Mouse (Mus musculus) heart, embryonic 15.5 days (tissue): ENCODE data around the gene Lrrc4c. TPM values are rescaled to one million over a fixed set of nuclear protein-coding genes. Genes with fewer than 3 reads are reported as not detected.

ENCODE experiments used
- ATAC-seq: fragments of 200-750 bp; cut with Nextera tagmentation; replicated peaks from 2 replicates; pipeline ENCODE4 v1.8.0; 2017; ENCODE audit warnings: low read depth, moderate TSS enrichment; ENCODE audit not compliant: insufficient number of reproducible peaks, insufficient read depth, low FRiP score
- H3K27ac ChIP-seq: fragments of 300-500 bp; sonication (generic); 2 replicates; pipeline ENCODE4 v1.5.1; 2015; ENCODE audit warnings: mild to moderate bottlenecking, inconsistent platforms
- H3K27me3 ChIP-seq: fragments of 300-500 bp; sonication (generic); 2 replicates; pipeline ENCODE4 v1.6.1; 2015; ENCODE audit warnings: inconsistent platforms
- H3K36me3 ChIP-seq: fragments of 300-500 bp; sonication (generic); 2 replicates; pipeline ENCODE4 v1.6.1; 2015; ENCODE audit warnings: mild to moderate bottlenecking, inconsistent platforms
- H3K4me1 ChIP-seq: fragments of 300-500 bp; sonication (generic); replicated peaks from 2 replicates; pipeline ENCODE4 v1.6.1; 2015; ENCODE audit warnings: inconsistent platforms
- H3K4me2 ChIP-seq: fragments of 300-500 bp; sonication (generic); 2 replicates; pipeline ENCODE4 v1.6.1; 2015; ENCODE audit warnings: inconsistent platforms, mild to moderate bottlenecking, moderate library complexity
- H3K4me3 ChIP-seq: fragments of 300-500 bp; sonication (generic); 2 replicates; pipeline ENCODE4 v1.5.1; 2015; ENCODE audit warnings: mild to moderate bottlenecking, inconsistent platforms
- H3K9ac ChIP-seq: fragments of 300-500 bp; sonication (generic); 2 replicates; pipeline ENCODE4 v1.6.1; 2015; ENCODE audit warnings: mild to moderate bottlenecking, inconsistent platforms
- H3K9me3 ChIP-seq: fragments of 300-500 bp; sonication (generic); replicated peaks from 2 replicates; pipeline ENCODE4 v1.6.1; 2016; ENCODE audit warnings: inconsistent platforms
- WGBS: fragments of 180-500 bp; shearing (Covaris S2); methylation state at CpG from one replicate; pipeline ENCODE4 v1.1.7; 2015; ENCODE audit warnings: mixed read lengths; 5-methylcytosine and 5-hydroxymethylcytosine counted together
- polyA plus RNA-seq: library from polyadenylated mRNA; unstranded; fragments of >200 nt; fragmentation: Nextera tagmentation; extraction: Ambion mirVana; gene quantifications from 2 replicates; pipeline ENCODE4 v1.2.1, GENCODE M21; 2015

Lrrc4c gene
- polyA plus RNA-seq, 1 experiment from 2014 or later: 1.2 TPM

GRCm38 (mm10) chr2:97564509-97564908 is 1246.5 kb downstream of the Lrrc4c start:
- H3K36me3 ChIP-seq: no peaks in the 10 kb centered on the region
- no peak for ATAC-seq
- no peak overlapping the region for H3K27ac ChIP-seq
- no peak overlapping the region for H3K4me2 ChIP-seq
- no peak overlapping the region for H3K4me3 ChIP-seq
- H3K9ac ChIP-seq: no peak overlapping the region
- 46% methylated on average over 2 of the region's 2 CpGs for WGBS
- H3K9me3 ChIP-seq: no peaks in the 10 kb centered on the region
- no peaks in the 10 kb centered on the region for H3K4me1 ChIP-seq
- H3K27me3 ChIP-seq: no peaks in the 10 kb centered on the region

DNA sequence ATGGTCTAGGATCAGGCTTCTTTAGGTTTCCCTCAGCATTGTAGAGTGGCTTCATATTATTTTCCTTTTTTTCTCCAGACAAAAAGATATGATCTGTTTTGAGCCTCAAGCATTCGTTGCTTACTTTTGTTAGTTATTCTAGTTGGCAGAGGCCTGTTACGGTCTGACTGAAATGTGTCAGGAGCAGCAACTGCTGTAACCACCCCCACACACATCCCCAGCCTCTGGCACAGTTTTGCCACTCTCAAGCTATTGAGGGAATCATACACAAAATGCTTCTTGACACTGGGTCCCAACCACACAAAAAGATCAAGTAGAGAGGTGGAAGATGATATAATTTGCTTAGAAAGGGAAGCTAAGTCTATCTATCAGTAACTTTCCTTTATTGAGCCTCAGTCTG is 1251.0 kb downstream of the Lrrc4c start:
- no peak overlapping the region for H3K4me3 ChIP-seq
- H3K36me3 ChIP-seq: no peaks in the 10 kb centered on the region
- no peak overlapping the region for H3K9ac ChIP-seq
- H3K27ac ChIP-seq: no peak overlapping the region
- 83% methylated on average over 2 of the region's 2 CpGs for WGBS
- no peak for ATAC-seq
- no peaks in the 10 kb centered on the region for H3K9me3 ChIP-seq
- H3K4me1 ChIP-seq: no peaks in the 10 kb centered on the region
- H3K27me3 ChIP-seq: no peaks in the 10 kb centered on the region
- no peak overlapping the region for H3K4me2 ChIP-seq

DNA sequence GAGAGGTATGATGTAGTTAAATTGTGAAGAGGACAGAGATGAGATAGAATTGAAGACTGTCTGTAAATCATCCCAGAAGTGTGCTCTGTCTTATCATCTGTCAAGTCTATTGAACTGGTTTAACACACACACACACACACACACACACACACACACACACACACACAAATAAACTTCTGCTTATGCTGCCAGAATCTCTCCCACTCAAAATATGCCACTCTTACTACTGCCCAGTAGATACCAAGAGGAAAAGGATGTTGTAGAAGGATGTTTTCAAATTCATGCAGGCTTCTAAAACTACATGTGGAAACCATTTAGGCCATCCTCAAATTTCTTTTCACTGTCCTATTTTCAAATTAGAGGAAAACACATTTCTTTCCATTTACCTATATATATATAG is 1257.0 kb downstream of the Lrrc4c start:
- H3K27me3 ChIP-seq: no peaks in the 10 kb centered on the region
- no peak for ATAC-seq
- no peaks in the 10 kb centered on the region for H3K4me1 ChIP-seq
- no peak overlapping the region for H3K27ac ChIP-seq
- H3K9ac ChIP-seq: no peak overlapping the region
- H3K36me3 ChIP-seq: no peaks in the 10 kb centered on the region
- no peak overlapping the region for H3K4me3 ChIP-seq
- H3K4me2 ChIP-seq: no peak overlapping the region
- H3K9me3 ChIP-seq: no peaks in the 10 kb centered on the region

- ATAC-seq: no peak
- Histone ChIP-seq H3K9ac (no peak overlapping the region), H3K36me3 (no peaks in the 10 kb centered on the region), H3K27ac (no peak overlapping the region), H3K4me3 (no peak overlapping the region), H3K4me2 (no peak overlapping the region), H3K27me3 (no peaks in the 10 kb centered on the region), H3K4me1 (no peaks in the 10 kb centered on the region), H3K9me3 (no peaks in the 10 kb centered on the region)
- 66% methylated on average over 2 of the region's 2 CpGs for WGBS
Observed at GRCm38 (mm10) chr2:97581132-97581531, 1263.2 kb downstream of the Lrrc4c start.

DNA sequence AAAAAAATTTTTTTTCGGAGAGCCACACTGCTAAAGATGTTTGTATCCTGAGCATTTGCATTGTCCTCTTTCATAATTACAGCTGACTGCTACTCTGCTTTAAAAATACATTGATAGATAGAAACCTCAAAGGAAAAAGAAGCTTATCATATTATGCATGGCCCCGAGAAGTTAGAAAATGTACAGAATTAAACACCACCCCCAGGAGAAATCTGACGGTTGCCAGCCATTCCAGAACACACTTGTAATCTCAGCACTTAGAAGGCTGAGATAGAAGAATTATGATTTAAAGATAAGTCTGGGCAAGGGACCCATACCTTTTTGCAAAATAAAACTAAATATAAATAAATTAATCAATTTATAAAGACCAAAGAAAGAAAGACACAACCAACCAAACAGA is 1268.4 kb downstream of the Lrrc4c start:
- Histone ChIP-seq H3K36me3 (no peaks in the 10 kb centered on the region), H3K9me3 (no peaks in the 10 kb centered on the region), H3K4me3 (no peak overlapping the region), H3K9ac (no peak overlapping the region), H3K4me2 (no peak overlapping the region), H3K27ac (no peak overlapping the region), H3K27me3 (no peaks in the 10 kb centered on the region), H3K4me1 (no peaks in the 10 kb centered on the region)
- no peak for ATAC-seq
- 70% methylated on average over 3 of the region's 3 CpGs for WGBS

GRCm38 (mm10) chr2:97590563-97590962 is 1272.6 kb downstream of the Lrrc4c start:
- no peak for ATAC-seq
- Histone ChIP-seq H3K27me3 (no peaks in the 10 kb centered on the region), H3K9me3 (no peaks in the 10 kb centered on the region), H3K9ac (no peak overlapping the region), H3K4me3 (no peak overlapping the region), H3K4me1 (no peaks in the 10 kb centered on the region), H3K36me3 (no peaks in the 10 kb centered on the region), H3K4me2 (no peak overlapping the region), H3K27ac (no peak overlapping the region)
- WGBS: 83% methylated on average over 3 of the region's 3 CpGs

GRCm38 (mm10) chr2:97604182-97604581 is 1286.2 kb downstream of the Lrrc4c start:
- no peak for ATAC-seq
- H3K36me3 ChIP-seq: no peaks in the 10 kb centered on the region
- 57% methylated on average over 3 of the region's 3 CpGs for WGBS

DNA sequence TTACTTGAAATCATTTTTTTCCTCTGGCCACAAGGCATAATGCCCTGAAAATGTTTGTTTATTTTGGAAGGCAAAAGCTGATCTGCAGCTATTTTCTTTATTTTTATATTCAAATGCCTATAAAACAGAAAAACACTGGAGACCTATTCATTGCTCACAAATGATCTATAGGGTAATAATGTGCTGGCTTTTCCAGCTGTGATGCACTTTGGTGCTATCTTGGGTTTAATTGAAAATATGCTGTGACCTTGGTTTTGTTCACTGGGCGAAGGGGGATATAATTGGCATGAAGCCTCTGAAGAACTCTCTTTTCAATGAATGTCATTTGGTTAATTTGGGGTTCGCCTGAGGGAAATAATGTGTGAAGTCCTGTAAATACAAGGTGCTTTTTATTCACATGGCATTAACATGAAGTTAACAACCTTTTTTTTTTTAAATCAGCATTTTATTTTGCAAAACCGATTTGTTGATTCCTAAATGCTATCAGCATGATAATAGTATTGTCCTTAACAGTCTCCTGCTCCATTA is 1286.8 kb downstream of the Lrrc4c start:
- Histone ChIP-seq H3K4me1 (no peaks in the 10 kb centered on the region), H3K9me3 (no peaks in the 10 kb centered on the region), H3K27me3 (no peaks in the 10 kb centered on the region), H3K27ac (no peak overlapping the region), H3K36me3 (no peaks in the 10 kb centered on the region), H3K9ac (no peak overlapping the region), H3K4me2 (no peak overlapping the region), H3K4me3 (no peak overlapping the region)
- 62% methylated on average over 3 of the region's 3 CpGs for WGBS
- ATAC-seq: no peak

More at GRCm38 (mm10) chr2:97604182-97604581, 1286.2 kb downstream of the Lrrc4c start:
- H3K27ac ChIP-seq: no peak overlapping the region
- no peak overlapping the region for H3K9ac ChIP-seq
- no peaks in the 10 kb centered on the region for H3K27me3 ChIP-seq
- H3K4me3 ChIP-seq: no peak overlapping the region
- H3K9me3 ChIP-seq: no peaks in the 10 kb centered on the region
- H3K4me1 ChIP-seq: no peaks in the 10 kb centered on the region
- no peak overlapping the region for H3K4me2 ChIP-seq

GRCm38 (mm10) chr2:97609436-97609835 is 1291.5 kb downstream of the Lrrc4c start:
- Histone ChIP-seq H3K27me3 (no peaks in the 10 kb centered on the region), H3K4me2 (no peak overlapping the region), H3K27ac (no peak overlapping the region), H3K9me3 (no peaks in the 10 kb centered on the region), H3K4me3 (no peak overlapping the region), H3K9ac (no peak overlapping the region), H3K4me1 (no peaks in the 10 kb centered on the region), H3K36me3 (no peaks in the 10 kb centered on the region)
- ATAC-seq: no peak

DNA sequence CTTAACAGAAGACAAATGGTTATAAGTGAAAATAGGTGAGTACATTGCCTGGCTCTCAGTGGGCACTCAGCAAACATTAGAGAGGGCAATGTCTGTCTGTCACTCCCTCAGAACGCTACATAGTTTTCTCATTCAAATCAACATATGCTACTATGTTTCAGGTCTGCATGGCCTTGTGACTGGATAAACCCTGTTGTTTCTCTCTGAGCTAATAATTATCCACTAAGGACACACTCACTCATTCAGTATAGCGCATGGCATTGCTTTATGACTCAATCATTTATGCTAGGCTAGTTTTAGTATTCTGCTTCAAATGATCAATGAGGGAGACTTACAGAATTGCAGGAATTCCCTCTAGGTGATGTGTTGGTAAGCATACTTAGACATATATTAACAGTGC is 1292.6 kb downstream of the Lrrc4c start:
- WGBS: 84% methylated on average over 2 of the region's 2 CpGs
- H3K36me3 ChIP-seq: no peaks in the 10 kb centered on the region

DNA sequence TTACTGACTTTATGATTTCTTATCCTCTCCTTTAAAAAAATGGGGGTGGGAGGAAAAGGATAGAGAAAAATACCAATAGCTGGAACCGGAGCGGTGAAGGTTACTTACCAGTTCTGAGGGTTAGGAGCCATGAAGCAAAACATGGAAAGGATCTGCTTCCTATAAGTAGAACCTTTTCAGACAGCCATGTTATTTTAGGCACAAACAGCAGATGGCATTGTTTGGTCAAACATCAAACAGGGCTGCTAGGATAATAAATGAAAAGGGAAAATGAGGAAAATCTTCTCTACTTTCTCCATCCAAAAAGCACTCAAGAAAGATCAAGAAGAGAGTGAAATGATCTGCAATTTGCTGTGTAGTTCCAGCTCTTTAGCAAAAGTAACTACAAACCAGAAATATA is 1296.8 kb downstream of the Lrrc4c start:
- ATAC-seq: no peak
- H3K4me1 ChIP-seq: no peaks in the 10 kb centered on the region

More for the DNA sequence above, 1292.6 kb downstream of the Lrrc4c start:
- H3K9ac ChIP-seq: no peak overlapping the region
- no peak overlapping the region for H3K4me2 ChIP-seq
- H3K4me1 ChIP-seq: no peaks in the 10 kb centered on the region
- no peak overlapping the region for H3K27ac ChIP-seq
- ATAC-seq: no peak
- no peak overlapping the region for H3K4me3 ChIP-seq
- no peaks in the 10 kb centered on the region for H3K27me3 ChIP-seq
- no peaks in the 10 kb centered on the region for H3K9me3 ChIP-seq

DNA sequence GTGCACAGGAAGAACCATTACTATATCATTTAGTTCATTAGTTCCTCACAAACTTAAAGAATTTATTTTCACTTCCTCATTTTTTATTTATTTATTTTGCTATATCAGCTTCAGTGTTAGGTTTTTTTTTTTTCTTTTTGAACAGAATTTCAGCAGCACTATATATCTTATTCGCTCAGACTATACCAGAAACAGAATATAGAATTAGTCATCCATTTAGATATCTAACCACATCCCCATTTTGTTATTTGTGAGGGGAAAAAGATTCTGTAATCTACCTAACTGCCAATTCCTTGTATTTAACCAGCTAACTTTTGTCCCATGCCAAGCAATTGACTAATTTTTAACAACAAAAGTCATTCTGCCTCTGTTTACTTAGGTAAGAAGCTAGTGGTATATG is 1300.6 kb downstream of the Lrrc4c start:
- 68% methylated on average over 1 of the region's 1 CpGs for WGBS
- Histone ChIP-seq H3K4me3 (no peak overlapping the region), H3K9me3 (no peaks in the 10 kb centered on the region), H3K27me3 (no peaks in the 10 kb centered on the region), H3K36me3 (no peaks in the 10 kb centered on the region), H3K4me1 (no peaks in the 10 kb centered on the region), H3K27ac (no peak overlapping the region), H3K9ac (no peak overlapping the region), H3K4me2 (no peak overlapping the region)
- no peak for ATAC-seq

More for the DNA sequence above, 1296.8 kb downstream of the Lrrc4c start:
- H3K9me3 ChIP-seq: no peaks in the 10 kb centered on the region
- H3K9ac ChIP-seq: no peak overlapping the region
- no peak overlapping the region for H3K4me2 ChIP-seq
- no peak overlapping the region for H3K4me3 ChIP-seq
- H3K27ac ChIP-seq: no peak overlapping the region
- no peaks in the 10 kb centered on the region for H3K36me3 ChIP-seq
- 76% methylated on average over 2 of the region's 2 CpGs for WGBS
- no peaks in the 10 kb centered on the region for H3K27me3 ChIP-seq
